Mouse (Mus musculus): ENCODE measurements around the gene Rbfox2. TPM values are rescaled to one million over a fixed set of nuclear protein-coding genes. Genes with fewer than 3 reads are reported as not detected.
A peak's percentile ranks its signal among the peaks of the same experiment; 100 is the strongest.

The Rbfox2 gene
- polyA plus RNA-seq, 1 experiment from 2014 or later, result 136 TPM

DNA sequence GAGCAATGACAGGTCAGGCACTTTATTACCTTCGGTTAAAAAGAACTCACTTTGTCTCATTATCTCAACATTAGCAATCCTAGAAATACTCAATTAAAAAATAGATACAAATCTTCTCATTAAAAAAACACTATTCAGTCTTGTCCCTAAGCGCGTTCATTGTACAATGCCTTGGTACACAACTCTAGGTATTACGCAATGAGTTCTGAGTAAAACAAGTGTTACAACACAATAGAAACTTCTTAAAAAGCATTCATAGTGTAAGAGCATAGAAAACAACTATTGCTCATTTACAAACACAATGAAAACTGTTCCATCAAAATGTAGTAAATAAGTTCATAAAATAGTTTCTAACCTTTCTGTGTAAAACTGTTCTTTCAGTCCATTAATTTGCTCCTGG lies 146.0 kb downstream of the Rbfox2 start:
- H3K27ac ChIP-seq (replicated peaks), result no peak overlapping the region
- H3K4me3 ChIP-seq, result no peak overlapping the region
- WGBS, result 88% methylated on average over 4 of the region's 4 CpGs
- H3K9me3 ChIP-seq, result no peaks in the 10 kb centered on the region
- H3K36me3 ChIP-seq, result no peaks in the 10 kb centered on the region
- ATAC-seq (ENCODE audit: low read depth), result no peak
- no peaks in the 10 kb centered on the region for H3K27me3 ChIP-seq
- H3K9ac ChIP-seq, result no peak overlapping the region
- peaks cover 30% of the 10 kb centered on the region for H3K4me1 ChIP-seq (replicated peaks)
- H3K4me2 ChIP-seq, result no peak overlapping the region

DNA sequence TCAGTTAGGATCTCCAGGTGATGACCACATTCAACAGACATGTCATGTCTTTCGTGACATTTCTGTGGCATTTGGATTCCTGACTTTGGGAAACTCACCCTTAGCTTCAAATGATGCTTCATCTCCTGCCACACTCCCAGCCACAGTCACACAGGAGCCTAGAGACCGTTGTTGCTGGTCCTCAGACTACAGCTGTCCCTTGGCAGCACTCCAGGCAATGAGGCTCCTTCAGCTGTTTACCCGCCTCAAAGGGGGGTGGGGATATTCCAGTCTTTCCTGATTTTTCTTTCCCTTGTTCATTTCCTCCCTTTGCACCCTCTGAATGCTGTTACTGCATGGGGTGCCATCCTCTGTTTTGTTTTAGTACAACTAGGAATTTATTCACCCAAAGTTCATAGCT lies 150.3 kb downstream of the Rbfox2 start:
- H3K27me3 ChIP-seq, result no peaks in the 10 kb centered on the region
- H3K9ac ChIP-seq, result no peak overlapping the region
- no peak overlapping the region for H3K4me2 ChIP-seq
- H3K27ac ChIP-seq (replicated peaks), result peak overlapping the region; percentile 70
- no peaks in the 10 kb centered on the region for H3K36me3 ChIP-seq
- no peaks in the 10 kb centered on the region for H3K9me3 ChIP-seq
- 41% methylated on average over 3 of the region's 3 CpGs for WGBS
- no peak overlapping the region for H3K4me3 ChIP-seq
- no peak for ATAC-seq (ENCODE audit: low read depth)
- peaks cover 29% of the 10 kb centered on the region for H3K4me1 ChIP-seq (replicated peaks)

DNA sequence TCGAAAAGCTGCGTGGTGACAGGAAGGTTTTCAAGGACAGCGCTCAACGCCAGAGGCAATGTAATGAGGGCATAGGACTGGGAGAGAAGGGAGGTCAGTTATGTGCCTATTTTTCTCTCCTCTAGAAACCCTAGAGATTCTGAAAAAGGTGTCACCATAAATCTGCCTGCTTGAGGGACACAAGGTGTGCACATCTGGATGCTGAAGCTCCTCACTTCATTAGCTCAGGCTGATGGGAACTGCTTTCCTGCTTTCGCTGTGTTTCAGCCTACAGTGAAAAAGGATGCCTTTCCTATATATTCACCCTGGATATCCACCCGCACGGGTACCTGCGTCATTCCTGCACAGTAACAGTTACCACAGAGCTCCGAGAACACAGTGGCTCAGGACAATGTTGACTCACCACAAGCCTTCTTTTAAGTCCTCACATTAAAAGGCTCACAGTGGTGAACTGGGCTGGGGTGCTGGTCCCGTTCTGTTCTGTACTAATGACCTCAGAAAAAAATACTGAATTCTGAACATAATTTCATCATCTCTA lies 152.5 kb downstream of the Rbfox2 start:
- Histone ChIP-seq H3K4me3 (0 out of 2 replicates have a peak overlapping the region, but pooled peaks have one; percentile 81), H3K9ac (peak overlapping the region; percentile 41; the same call in 1 of the 2 replicates), H3K4me2 (peak overlapping the region; percentile 93), H3K4me1 (replicated peaks) (peaks cover 47% of the 10 kb centered on the region), H3K9me3 (no peaks in the 10 kb centered on the region), H3K27me3 (no peaks in the 10 kb centered on the region), H3K36me3 (no peaks in the 10 kb centered on the region), H3K27ac (replicated peaks) (peak overlapping the region; percentile 99)
- 56% methylated on average over 10 of the region's 10 CpGs for WGBS
- ATAC-seq (ENCODE audit: low read depth), result 0 out of 2 replicates have a peak, but pooled peaks have one; percentile 27

DNA sequence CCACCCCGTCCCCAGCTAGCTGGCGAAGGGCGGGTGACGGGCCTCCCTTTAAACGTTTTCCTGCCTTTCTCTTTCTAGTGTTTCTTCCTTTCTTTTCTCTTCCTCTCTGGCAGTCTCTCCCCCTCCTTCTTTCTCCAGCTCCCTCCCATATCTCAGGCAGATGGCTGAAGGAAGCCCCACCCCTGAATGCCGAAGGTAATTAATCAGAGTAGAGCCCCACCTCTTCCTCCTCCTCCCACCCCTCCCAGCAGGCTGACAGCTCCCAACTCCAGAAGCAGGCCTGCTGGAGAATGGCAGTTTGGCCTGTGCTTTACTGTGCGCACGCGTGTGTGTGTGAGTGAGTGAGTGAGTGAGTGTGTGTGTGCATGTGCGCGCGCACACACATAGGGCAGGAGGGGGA lies 153.2 kb downstream of the Rbfox2 start:
- Histone ChIP-seq H3K9ac (peak overlapping the region; percentile 97), H3K9me3 (no peaks in the 10 kb centered on the region), H3K27ac (replicated peaks) (peak overlapping the region; percentile 99), H3K4me1 (replicated peaks) (peaks cover 54% of the 10 kb centered on the region), H3K4me2 (peak overlapping the region; percentile 93), H3K36me3 (no peaks in the 10 kb centered on the region), H3K27me3 (no peaks in the 10 kb centered on the region), H3K4me3 (peak overlapping the region; percentile 81)
- 2% methylated on average over 12 of the region's 12 CpGs for WGBS
- peak; percentile 95 for ATAC-seq (ENCODE audit: low read depth)

DNA sequence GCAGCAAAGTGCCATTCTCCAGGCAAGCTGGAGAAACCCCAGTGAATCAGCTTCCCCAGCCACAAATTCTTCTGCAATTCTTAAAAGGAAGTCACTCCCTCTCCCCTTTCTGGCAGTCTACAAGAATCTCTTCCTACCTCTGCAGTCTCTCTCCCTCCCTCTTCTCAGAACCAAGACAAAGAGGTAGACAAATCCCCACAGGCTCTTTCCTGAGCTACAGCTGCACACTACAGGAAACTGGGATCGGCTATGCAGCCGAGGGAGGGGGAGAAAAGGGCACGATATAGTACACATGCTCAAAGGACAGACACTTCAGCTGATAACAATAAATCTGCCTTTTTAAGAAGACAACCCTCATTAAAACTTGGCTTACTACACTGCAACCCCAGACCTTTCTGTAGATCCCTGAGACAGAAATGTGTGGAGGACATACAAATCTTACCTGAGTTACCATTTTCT lies 153.7 kb downstream of the Rbfox2 start:
- peak overlapping the region; percentile 81 for H3K4me3 ChIP-seq
- peak overlapping the region; percentile 97 for H3K9ac ChIP-seq
- peak; percentile 87 for ATAC-seq (ENCODE audit: low read depth)
- no peaks in the 10 kb centered on the region for H3K9me3 ChIP-seq
- WGBS, result 5% methylated on average over 3 of the region's 3 CpGs
- H3K27me3 ChIP-seq, result no peaks in the 10 kb centered on the region
- no peaks in the 10 kb centered on the region for H3K36me3 ChIP-seq
- H3K4me1 ChIP-seq (replicated peaks), result peaks cover 59% of the 10 kb centered on the region
- peak overlapping the region; percentile 93 for H3K4me2 ChIP-seq
- peak overlapping the region; percentile 99 for H3K27ac ChIP-seq (replicated peaks)

DNA sequence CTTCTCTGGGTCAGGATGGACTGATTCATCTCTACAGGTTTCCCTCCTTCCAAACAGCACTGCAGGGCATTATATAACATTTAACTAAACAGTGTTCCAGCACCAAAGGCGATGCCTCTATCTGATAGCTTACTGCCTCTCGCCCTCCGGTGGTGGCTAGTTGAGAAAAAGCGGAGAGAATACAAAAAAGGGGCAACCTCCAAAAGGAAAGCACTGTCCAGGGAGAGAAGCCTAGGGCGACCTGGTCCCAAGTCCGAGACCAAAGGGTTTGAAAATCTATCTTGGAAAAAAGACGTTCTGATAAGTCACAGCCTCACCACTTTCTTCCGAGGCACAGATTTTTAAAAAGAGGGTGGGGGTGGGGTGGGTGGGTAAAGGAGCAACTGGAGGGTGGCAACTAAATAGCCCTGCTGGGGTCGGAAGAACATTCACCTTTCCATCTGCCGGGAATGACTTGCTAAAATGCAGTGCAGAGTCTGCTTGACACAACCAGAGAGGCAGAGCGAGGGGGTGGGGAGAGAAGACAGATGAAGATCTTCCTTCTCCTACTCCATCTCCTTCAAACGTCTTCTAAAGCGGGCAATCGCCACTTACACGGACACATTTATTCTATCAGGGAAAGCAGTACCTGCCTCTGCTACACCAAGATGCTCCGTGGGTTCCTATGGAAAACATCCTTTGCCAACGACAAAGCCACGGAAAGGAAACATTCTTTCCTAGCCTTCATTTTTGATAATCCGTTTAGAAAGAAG lies 154.3 kb downstream of the Rbfox2 start:
- WGBS, result under 1% methylated on average over 19 of the region's 19 CpGs
- ATAC-seq (ENCODE audit: low read depth), result no peak
- peak overlapping the region; percentile 81 for H3K4me3 ChIP-seq
- no peaks in the 10 kb centered on the region for H3K27me3 ChIP-seq
- peaks cover 65% of the 10 kb centered on the region for H3K4me1 ChIP-seq (replicated peaks)
- H3K9ac ChIP-seq, result peak overlapping the region; percentile 97
- H3K4me2 ChIP-seq, result peak overlapping the region; percentile 93
- no peaks in the 10 kb centered on the region for H3K9me3 ChIP-seq
- H3K27ac ChIP-seq (replicated peaks), result peak overlapping the region; percentile 99
- no peaks in the 10 kb centered on the region for H3K36me3 ChIP-seq

DNA sequence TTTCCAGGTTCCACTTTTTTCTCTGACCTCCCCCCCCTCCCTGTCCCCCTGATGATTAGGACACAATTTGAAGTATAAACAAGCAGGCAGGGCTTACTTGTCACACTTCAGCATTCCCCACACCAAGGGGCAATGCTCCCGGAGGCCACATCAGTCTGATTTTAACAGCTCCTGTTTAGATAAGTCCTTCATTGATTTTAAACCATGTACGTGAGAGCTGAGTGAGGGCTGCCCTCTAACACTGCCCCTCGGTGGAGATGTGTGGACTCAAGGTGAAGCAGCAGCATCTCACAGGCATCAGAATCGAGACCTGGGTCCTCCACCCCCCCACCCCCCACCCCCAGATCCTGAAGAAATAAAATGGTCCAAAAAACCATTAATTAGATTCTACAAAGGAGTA lies 155.0 kb downstream of the Rbfox2 start:
- 10% methylated on average over 4 of the region's 4 CpGs for WGBS
- Histone ChIP-seq H3K4me3 (peak overlapping the region; percentile 81), H3K27ac (replicated peaks) (peak overlapping the region; percentile 99), H3K36me3 (no peaks in the 10 kb centered on the region), H3K4me2 (peak overlapping the region; percentile 93), H3K9ac (peak overlapping the region; percentile 97), H3K27me3 (no peaks in the 10 kb centered on the region), H3K9me3 (no peaks in the 10 kb centered on the region), H3K4me1 (replicated peaks) (peaks cover 66% of the 10 kb centered on the region)
- no peak for ATAC-seq (ENCODE audit: low read depth)

DNA sequence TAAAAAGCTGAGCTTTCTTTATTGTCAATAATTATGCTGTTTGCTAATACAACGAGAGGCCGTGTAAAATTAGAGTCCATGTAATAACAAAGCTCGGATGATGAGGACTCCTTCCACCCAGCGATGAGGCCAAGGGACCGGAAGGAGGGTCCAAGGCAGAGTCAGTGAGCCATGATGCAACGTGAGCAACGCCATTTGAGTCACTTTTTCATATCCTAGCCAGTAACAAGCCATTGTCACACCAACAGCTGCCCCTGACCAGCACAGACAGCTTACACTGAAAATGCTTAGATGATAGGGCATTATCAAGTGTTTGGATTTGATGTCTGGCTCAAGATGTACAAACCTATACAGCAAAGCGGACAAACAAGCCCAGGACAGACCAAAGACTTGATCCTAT lies 155.6 kb downstream of the Rbfox2 start:
- no peak for ATAC-seq (ENCODE audit: low read depth)
- 32% methylated on average over 8 of the region's 8 CpGs for WGBS
- Histone ChIP-seq H3K4me1 (replicated peaks) (peaks cover 65% of the 10 kb centered on the region), H3K9ac (peak overlapping the region; percentile 97), H3K36me3 (no peaks in the 10 kb centered on the region), H3K4me3 (peak overlapping the region; percentile 81), H3K27ac (replicated peaks) (peak overlapping the region; percentile 95), H3K9me3 (no peaks in the 10 kb centered on the region), H3K4me2 (peak overlapping the region; percentile 93), H3K27me3 (no peaks in the 10 kb centered on the region)

DNA sequence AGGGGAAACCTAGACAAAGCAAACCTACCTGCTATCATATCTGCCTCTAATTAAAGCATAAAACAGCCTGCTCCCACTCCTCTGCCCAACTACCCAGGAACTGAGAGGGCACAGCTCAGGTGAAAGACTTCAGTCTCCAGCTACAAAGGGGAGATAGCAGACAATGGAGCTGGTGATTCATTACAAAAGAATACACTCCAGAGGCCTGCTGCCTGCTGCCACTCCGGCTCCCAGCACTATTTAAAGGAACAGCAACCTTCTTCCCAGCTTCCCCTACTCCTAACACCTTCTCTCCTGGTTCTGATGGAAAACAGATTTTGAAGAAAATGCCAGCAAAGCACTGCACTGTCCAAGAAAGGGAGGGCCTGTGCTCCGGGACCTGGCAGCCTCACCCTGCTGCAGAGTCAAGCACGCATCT lies 156.4 kb downstream of the Rbfox2 start:
- H3K4me2 ChIP-seq, result peak overlapping the region; percentile 93
- H3K4me1 ChIP-seq (replicated peaks), result peaks cover 70% of the 10 kb centered on the region
- 10% methylated on average over 3 of the region's 3 CpGs for WGBS
- no peak for ATAC-seq (ENCODE audit: low read depth)
- H3K27me3 ChIP-seq, result no peaks in the 10 kb centered on the region
- peak overlapping the region; percentile 81 for H3K4me3 ChIP-seq
- H3K9me3 ChIP-seq, result no peaks in the 10 kb centered on the region
- peak overlapping the region; percentile 97 for H3K9ac ChIP-seq
- H3K27ac ChIP-seq (replicated peaks), result peak overlapping the region; percentile 95
- H3K36me3 ChIP-seq, result no peaks in the 10 kb centered on the region

DNA sequence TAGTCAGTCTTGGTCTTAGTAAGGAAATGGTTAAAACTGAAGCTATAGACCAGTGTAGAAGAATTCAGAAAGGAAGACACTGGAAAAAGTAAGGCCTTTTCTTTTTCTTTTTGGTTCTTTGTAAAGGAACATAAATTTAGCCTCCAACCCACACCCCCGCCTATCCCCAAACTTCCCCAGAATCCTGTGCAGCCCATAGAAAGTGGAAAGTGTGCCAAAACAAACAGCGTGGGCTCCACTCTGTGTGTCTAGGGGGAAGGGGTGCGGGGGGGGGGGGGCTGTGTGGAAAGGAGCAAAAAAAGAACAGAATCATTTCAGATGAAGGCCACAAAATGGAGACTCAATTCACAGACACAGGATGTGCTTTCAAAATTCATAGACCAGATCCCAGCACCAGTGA lies 156.8 kb downstream of the Rbfox2 start:
- H3K4me1 ChIP-seq (replicated peaks), result peaks cover 71% of the 10 kb centered on the region
- H3K4me2 ChIP-seq, result peak overlapping the region; percentile 93
- no peaks in the 10 kb centered on the region for H3K27me3 ChIP-seq
- H3K36me3 ChIP-seq, result no peaks in the 10 kb centered on the region
- WGBS, result 11% methylated on average over 3 of the region's 3 CpGs
- peak overlapping the region; percentile 97 for H3K9ac ChIP-seq
- no peaks in the 10 kb centered on the region for H3K9me3 ChIP-seq
- H3K27ac ChIP-seq (replicated peaks), result peak overlapping the region; percentile 95
- ATAC-seq (ENCODE audit: low read depth), result no peak
- peak overlapping the region; percentile 81 for H3K4me3 ChIP-seq

DNA sequence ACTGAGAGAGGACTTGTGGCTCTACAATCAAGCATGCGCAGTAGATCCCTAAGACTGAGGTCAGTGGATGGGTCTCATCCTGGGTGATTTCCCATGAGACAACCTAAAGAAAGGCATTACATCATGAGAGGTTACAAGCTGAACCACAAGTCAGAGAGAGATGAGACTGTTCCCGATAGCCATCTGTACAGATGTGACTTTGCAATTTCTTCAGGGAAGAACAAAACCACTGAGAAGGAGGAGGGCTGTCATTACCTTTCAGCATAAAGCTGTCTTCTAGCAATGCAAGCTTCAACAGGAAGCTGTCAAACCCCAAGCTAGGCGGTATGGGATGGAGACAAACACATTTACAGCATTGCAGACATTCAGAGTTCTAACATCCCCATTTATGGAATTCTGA lies 157.3 kb downstream of the Rbfox2 start:
- H3K4me2 ChIP-seq, result peak overlapping the region; percentile 93
- peaks cover 75% of the 10 kb centered on the region for H3K4me1 ChIP-seq (replicated peaks)
- H3K27ac ChIP-seq (replicated peaks), result peak overlapping the region; percentile 95
- H3K36me3 ChIP-seq, result no peaks in the 10 kb centered on the region
- H3K4me3 ChIP-seq, result peak overlapping the region; percentile 81
- H3K9ac ChIP-seq, result peak overlapping the region; percentile 97
- no peaks in the 10 kb centered on the region for H3K27me3 ChIP-seq
- WGBS, result 47% methylated on average over 3 of the region's 3 CpGs
- no peak for ATAC-seq (ENCODE audit: low read depth)
- H3K9me3 ChIP-seq, result no peaks in the 10 kb centered on the region

DNA sequence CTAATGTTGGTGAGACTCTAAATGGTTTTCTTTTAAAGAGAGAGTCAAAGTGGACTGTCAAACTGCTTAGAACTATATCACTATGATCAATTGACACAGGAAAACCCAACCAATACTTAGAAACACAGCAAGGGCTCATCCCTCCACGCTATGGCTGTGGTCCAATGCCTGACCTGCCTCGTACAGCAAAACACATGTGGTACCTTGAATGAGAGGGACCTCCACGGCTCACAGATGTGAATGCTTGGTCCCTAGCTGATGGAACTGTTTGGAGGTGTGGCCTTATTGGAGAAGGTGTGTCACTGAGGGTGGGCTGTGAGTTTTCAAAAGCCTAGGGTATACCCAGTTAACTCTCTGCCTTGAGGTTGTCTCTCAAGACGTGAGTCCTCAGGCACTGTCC lies 159.9 kb downstream of the Rbfox2 start:
- H3K36me3 ChIP-seq, result no peaks in the 10 kb centered on the region
- no peaks in the 10 kb centered on the region for H3K9me3 ChIP-seq
- ATAC-seq (ENCODE audit: low read depth), result no peak
- H3K27me3 ChIP-seq, result no peaks in the 10 kb centered on the region
- H3K4me2 ChIP-seq, result 0 out of 2 replicates have a peak overlapping the region, but pooled peaks have one; percentile 5
- 87% methylated on average over 4 of the region's 4 CpGs for WGBS
- peaks cover 91% of the 10 kb centered on the region for H3K4me1 ChIP-seq (replicated peaks)
- no peak overlapping the region for H3K27ac ChIP-seq (replicated peaks)
- no peak overlapping the region for H3K4me3 ChIP-seq
- H3K9ac ChIP-seq, result no peak overlapping the region
